16 mouse cellular contexts compared by ENCODE assay signal in the genomic region with DNA sequence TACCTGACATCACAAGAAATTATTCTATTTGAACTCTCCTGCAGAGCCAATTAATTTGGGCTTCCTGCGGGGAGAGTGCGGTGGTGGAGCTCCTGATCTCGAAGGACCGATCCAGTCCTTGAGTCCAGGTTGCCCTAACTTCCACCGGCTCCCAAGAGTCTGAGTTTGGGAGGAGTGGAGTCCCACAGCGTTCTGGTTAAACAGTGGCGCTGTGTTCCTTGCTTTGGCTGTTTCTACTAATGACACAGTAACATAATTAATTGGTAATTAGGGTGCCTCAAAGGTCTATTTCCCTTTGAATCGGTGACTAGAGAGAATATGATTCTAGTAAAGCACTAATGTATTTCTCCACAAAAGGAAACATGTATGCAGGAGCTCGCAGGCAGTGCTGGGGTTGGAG.
DNase-seq lines count a peak whose midpoint lies in the region; ATAC-seq and TF ChIP-seq lines count a peak whose summit lies in the region.
"Had no signal": no experiment of that assay in that cellular context is flagged by ENCODE, and none has a peak within 500 bp of the region (broad histone marks: within the 10 kb centered on the region; RNA-seq: fewer than 3 reads in every experiment).

No protein-coding gene starts in this region.

- H3K27ac ChIP-seq in layer of hippocampus, adult 2 months: 0 out of 2 replicates have a peak overlapping the region, but pooled peaks have one; percentile 0
- H3K27ac ChIP-seq in forebrain, embryonic 15.5 days (replicated peaks): peak overlapping the region; percentile 27
- peak overlapping the region; percentile 50 for H3K27ac ChIP-seq in midbrain, embryonic 12.5 days (replicated peaks)
- H3K27ac ChIP-seq: embryonic facial prominence, embryonic 15.5 days had no signal

- WGBS in forebrain, embryonic 15.5 days: 5% methylated on average over 9 of the region's 9 CpGs
- 53% methylated on average over 9 of the region's 9 CpGs for WGBS in midbrain, embryonic 12.5 days

- H3K9me3 ChIP-seq in forebrain, embryonic 15.5 days: no peaks in the 10 kb centered on the region
- H3K9me3 ChIP-seq in midbrain, embryonic 12.5 days: no peaks in the 10 kb centered on the region
- H3K9me3 ChIP-seq: embryonic facial prominence, embryonic 15.5 days had no signal

- no peak for ATAC-seq in forebrain, embryonic 15.5 days (replicated peaks)
- ATAC-seq in midbrain, embryonic 12.5 days (ENCODE audit: low FRiP score, low read depth): no peak
- ATAC-seq: intestine, embryonic 16.5 days; lung, postnatal 0 days had no signal

- peaks cover 71% of the 10 kb centered on the region for H3K4me1 ChIP-seq in forebrain, embryonic 15.5 days
- H3K4me1 ChIP-seq in midbrain, embryonic 12.5 days: peaks cover 66% of the 10 kb centered on the region

- TF ChIP-seq CTCF in layer of hippocampus, adult 2 months (conservative IDR thresholded peaks at IDR 0.05): no peak

- H3K4me2 ChIP-seq in forebrain, embryonic 15.5 days (replicated peaks): no peak overlapping the region
- H3K4me2 ChIP-seq in midbrain, embryonic 12.5 days (replicated peaks): no peak overlapping the region
- H3K4me2 ChIP-seq: embryonic facial prominence, embryonic 15.5 days; liver, embryonic 11.5 days had no signal

- no peak overlapping the region for H3K4me3 ChIP-seq in layer of hippocampus, adult 2 months
- H3K4me3 ChIP-seq in forebrain, embryonic 15.5 days: no peak overlapping the region
- H3K4me3 ChIP-seq in midbrain, embryonic 12.5 days: no peak overlapping the region
- H3K4me3 ChIP-seq: embryonic facial prominence, embryonic 15.5 days had no signal

- DNase-seq in layer of hippocampus, adult 2 months (ENCODE audit: low spot score in 2 of 2): no peak
- no peak for DNase-seq in layer of hippocampus, adult 9-11 months
- peak; percentile 73 for DNase-seq in retina, postnatal 1 day
- no peak for DNase-seq in thymus, postnatal 10 days (ENCODE audit: low spot score in 2 of 2)
- no peak for DNase-seq in frontal cortex, postnatal 14 days (ENCODE audit: low spot score in 2 of 2)
- DNase-seq: adrenal gland, postnatal 14 days; cerebellum, postnatal 36 days; heart, adult 18-20 months; heart, postnatal 14 days; right cerebral cortex, postnatal 14 days had no signal

- H3K36me3 ChIP-seq in forebrain, embryonic 15.5 days: peaks cover 20% of the 10 kb centered on the region
- H3K36me3 ChIP-seq in midbrain, embryonic 12.5 days: peaks cover 24% of the 10 kb centered on the region
- H3K36me3 ChIP-seq: embryonic facial prominence, embryonic 15.5 days had no signal

- no peaks in the 10 kb centered on the region for H3K27me3 ChIP-seq in forebrain, embryonic 15.5 days
- H3K27me3 ChIP-seq in midbrain, embryonic 12.5 days: no peaks in the 10 kb centered on the region
- H3K27me3 ChIP-seq: embryonic facial prominence, embryonic 15.5 days had no signal

- H3K9ac ChIP-seq in forebrain, embryonic 15.5 days (replicated peaks): 0 out of 2 replicates have a peak overlapping the region, but pooled peaks have one; percentile 3
- H3K9ac ChIP-seq in midbrain, embryonic 12.5 days (replicated peaks): no peak overlapping the region
- H3K9ac ChIP-seq: embryonic facial prominence, embryonic 15.5 days had no signal

Comparison
In these comparisons a context has a peak if more than half of its experiments do, and no peak if none do; other contexts are left out.
1. H3K27ac ChIP-seq: peak in every context shown above with its lines; median percentile 50 in midbrain, embryonic 12.5 days; 27 in forebrain, embryonic 15.5 days; 0 in layer of hippocampus, adult 2 months.